In genomic region chr1:56750693-56751092, GRCm38 (mm10) we compare ENCODE assay signal across 28 mouse cellular contexts.
DNase-seq lines count a peak whose midpoint lies in the region; ATAC-seq and TF ChIP-seq lines count a peak whose summit lies in the region.
"Had no signal": no experiment of that assay in that cellular context is flagged by ENCODE, and none has a peak within 500 bp of the region (broad histone marks: within the 10 kb centered on the region; RNA-seq: fewer than 3 reads in every experiment).

No protein-coding gene starts in this region.

- WGBS in forebrain, postnatal 0 days: 75% methylated on average over 2 of the region's 2 CpGs
- WGBS in forebrain, embryonic 14.5 days: 88% methylated on average over 2 of the region's 2 CpGs

- H3K4me1 ChIP-seq in forebrain, postnatal 0 days (ENCODE audit: insufficient read depth): no peaks in the 10 kb centered on the region
- H3K4me1 ChIP-seq in forebrain, embryonic 14.5 days (ENCODE audit: control insufficient read depth, insufficient read depth, low read length): no peaks in the 10 kb centered on the region
- H3K4me1 ChIP-seq: embryonic facial prominence, embryonic 13.5 days; embryonic facial prominence, embryonic 15.5 days; forebrain, embryonic 10.5 days; forebrain, embryonic 12.5 days had no signal

- no peak overlapping the region for H3K27ac ChIP-seq in forebrain, postnatal 0 days (ENCODE audit: low read depth, low read length)
- H3K27ac ChIP-seq in forebrain, embryonic 14.5 days (ENCODE audit: low read depth, low read length): no peak overlapping the region
- H3K27ac ChIP-seq: embryonic facial prominence, embryonic 13.5 days; embryonic facial prominence, embryonic 15.5 days; forebrain, embryonic 10.5 days; forebrain, embryonic 12.5 days had no signal

- H3K36me3 ChIP-seq in forebrain, postnatal 0 days (ENCODE audit: insufficient read depth): no peaks in the 10 kb centered on the region
- no peaks in the 10 kb centered on the region for H3K36me3 ChIP-seq in forebrain, embryonic 14.5 days (ENCODE audit: control insufficient read depth, insufficient read depth, low read length)
- H3K36me3 ChIP-seq: embryonic facial prominence, embryonic 13.5 days; embryonic facial prominence, embryonic 15.5 days; forebrain, embryonic 10.5 days; forebrain, embryonic 12.5 days; forebrain, embryonic 15.5 days; G1E had no signal

- no peak overlapping the region for H3K4me3 ChIP-seq in forebrain, postnatal 0 days (ENCODE audit: low read depth, low read length)
- H3K4me3 ChIP-seq in forebrain, embryonic 14.5 days (ENCODE audit: low read depth, low read length): no peak overlapping the region
- H3K4me3 ChIP-seq: embryonic facial prominence, embryonic 13.5 days; embryonic facial prominence, embryonic 15.5 days; erythroblast, embryonic 14.5 days; forebrain, embryonic 10.5 days; forebrain, embryonic 12.5 days; forebrain, embryonic 15.5 days had no signal

- no peak overlapping the region for H3K4me2 ChIP-seq in forebrain, postnatal 0 days (ENCODE audit: low read depth)
- H3K4me2 ChIP-seq in forebrain, embryonic 14.5 days (ENCODE audit: low read length): no peak overlapping the region
- H3K4me2 ChIP-seq: embryonic facial prominence, embryonic 13.5 days; embryonic facial prominence, embryonic 15.5 days; forebrain, embryonic 12.5 days; forebrain, embryonic 15.5 days had no signal

- no peaks in the 10 kb centered on the region for H3K27me3 ChIP-seq in forebrain, postnatal 0 days (ENCODE audit: insufficient read depth, low read length)
- no peaks in the 10 kb centered on the region for H3K27me3 ChIP-seq in forebrain, embryonic 14.5 days (replicated peaks; ENCODE audit: control insufficient read depth, insufficient read depth, low read length)
- H3K27me3 ChIP-seq: CH12.LX; embryonic facial prominence, embryonic 15.5 days; forebrain, embryonic 12.5 days; forebrain, embryonic 15.5 days had no signal

- no peak for TF ChIP-seq CTCF in forebrain, postnatal 0 days (IDR thresholded peaks at IDR 0.05; ENCODE audit: low read depth)

- no peak overlapping the region for H3K9ac ChIP-seq in forebrain, postnatal 0 days
- no peak overlapping the region for H3K9ac ChIP-seq in forebrain, embryonic 14.5 days (ENCODE audit: low read length)
- H3K9ac ChIP-seq: embryonic facial prominence, embryonic 13.5 days; embryonic facial prominence, embryonic 15.5 days; forebrain, embryonic 12.5 days; forebrain, embryonic 15.5 days had no signal

- H3K9me3 ChIP-seq in forebrain, postnatal 0 days (ENCODE audit: low read length): no peaks in the 10 kb centered on the region
- no peaks in the 10 kb centered on the region for H3K9me3 ChIP-seq in forebrain, embryonic 14.5 days (replicated peaks; ENCODE audit: control insufficient read depth, low read length)
- H3K9me3 ChIP-seq: embryonic facial prominence, embryonic 13.5 days; embryonic facial prominence, embryonic 15.5 days; forebrain, embryonic 10.5 days; forebrain, embryonic 12.5 days; forebrain, embryonic 15.5 days had no signal

- peak; percentile 47; the same call in 1 of the 2 replicates for ATAC-seq in forebrain, postnatal 0 days
- ATAC-seq in forebrain, embryonic 14.5 days: no peak
- ATAC-seq: activated CD4-positive, CD25-positive, alpha-beta regulatory T cell, adult 4 months; CD4-positive, CD25-positive, alpha-beta regulatory T cell, adult 4 months; Patski had no signal

- DNase-seq in forebrain, postnatal 0 days: peak; percentile 18
- no peak for DNase-seq in forebrain, embryonic 14.5 days (ENCODE audit: low spot score)
- peak; percentile 7 for DNase-seq in layer of hippocampus, adult 9-11 months
- no peak for DNase-seq in layer of hippocampus, postnatal 10 days (ENCODE audit: low spot score in 2 of 2)
- DNase-seq in brain, adult 2 months (ENCODE audit: low read depth, low spot score): peak; percentile 52
- no peak for DNase-seq in urinary bladder, postnatal 25 days (ENCODE audit: low spot score)
- DNase-seq: adrenal gland, adult 8-10 months; adrenal gland, postnatal 14 days; adrenal gland, postnatal 36 days; B cell, adult 2 months; cerebellum, adult 11 months; cerebellum, adult 18-20 months; cerebellum, adult 8-10 months; cerebellum, adult 9-11 months; cerebellum, postnatal 14 days; cerebellum, postnatal 36 days; embryo, embryonic 11 days had no signal

Comparison
In these comparisons a context has a peak if more than half of its experiments do, and no peak if none do; other contexts are left out.
1. DNase-seq: peak in forebrain, postnatal 0 days (single experiment), layer of hippocampus, adult 9-11 months (single experiment) and brain, adult 2 months (single experiment); none in forebrain, embryonic 14.5 days (single experiment), layer of hippocampus, postnatal 10 days (0 of 2) and urinary bladder, postnatal 25 days (single experiment).